Mouse (Mus musculus) G1E (cell line): Measurements from ENCODE around the gene Fahd1.

ENCODE experiments used
- CTCF ChIP-seq: IDR thresholded peaks from 2 replicates; pipeline ENCODE4 v1.5.1; 2012; ENCODE audit warnings: low read depth, low read length, inconsistent platforms, mixed read lengths
- POLR2AphosphoS5 ChIP-seq: IDR thresholded peaks from 2 replicates; pipeline ENCODE4 v1.6.1; 2012; ENCODE audit warnings: low read depth, low read length, inconsistent platforms; ENCODE audit not compliant: insufficient replicate concordance
- TAL1 ChIP-seq: conservative IDR thresholded peaks from 2 replicates; pipeline ENCODE4 v1.6.1; 2012; ENCODE audit warnings: low read depth, low read length, inconsistent platforms, mixed read lengths

- TF ChIP-seq TAL1: no peak
- no peak for TF ChIP-seq POLR2AphosphoS5
- no peak for TF ChIP-seq CTCF
These were observed 49.6 kb downstream of the Fahd1 start for GRCm38 (mm10) chr17:24800524-24800923.
